Mouse (Mus musculus) CH12.LX (cell line): Measurements from ENCODE around the gene Tnfrsf21. TPM values are rescaled to one million over a fixed set of nuclear protein-coding genes. Genes with fewer than 3 reads are reported as not detected.
A peak's percentile ranks its signal among the peaks of the same experiment; 100 is the strongest.

Experiments used
- DNase-seq: peaks from one replicate; pipeline ENCODE4 v3.0.0-alpha.2; 2013; ENCODE audit errors: extremely low read depth
- H3K27ac ChIP-seq: 2 replicates; pipeline ENCODE4 v1.5.1; 2012; ENCODE audit warnings: low read depth, mild to moderate bottlenecking, control low read depth, moderate library complexity; ENCODE audit not compliant: insufficient read depth
- H3K27me3 ChIP-seq: replicated peaks from 2 replicates; pipeline ENCODE3; 2012; ENCODE audit warnings: inconsistent platforms
- H3K36me3 ChIP-seq, 2 experiments: replicated peaks in 1 of 2; 2 replicates each; pipeline versions ENCODE3 to v1.6.1; 2012; ENCODE audit warnings: inconsistent platforms in 1 of 2, low read length in 1 of 2, mild to moderate bottlenecking in 1 of 2, mixed read lengths in 1 of 2, moderate library complexity in 1 of 2; ENCODE audit not compliant: control insufficient read depth in 1 of 2, insufficient read depth in 1 of 2
- H3K4me1 ChIP-seq, 2 experiments: 2 replicates each; pipeline ENCODE4 v1.6.1; 2012; ENCODE audit warnings: inconsistent platforms in 1 of 2, moderate library complexity in 1 of 2; ENCODE audit not compliant: insufficient read depth in 2 of 2, control insufficient read depth in 1 of 2
- H3K4me2 ChIP-seq: 2 replicates; pipeline ENCODE4 v1.6.1; 2012; ENCODE audit warnings: low read depth, mild to moderate bottlenecking, control low read depth; ENCODE audit not compliant: poor library complexity, insufficient read depth, severe bottlenecking
- H3K4me3 ChIP-seq, 3 experiments: fragments of 150-350 bp in 1 of 3; sonication (generic) in 1 of 3; replicated peaks in 1 of 3; 2 replicates each; pipeline versions ENCODE3 to v1.5.1; 2011 to 2012; ENCODE audit warnings: low read depth in 2 of 3, low read length in 2 of 3, mild to moderate bottlenecking in 2 of 3, moderate library complexity in 2 of 3, control low read depth in 1 of 3, improper control_type of control experiment in 1 of 3, inconsistent platforms in 1 of 3, mixed read lengths in 1 of 3; ENCODE audit not compliant: poor library complexity in 1 of 3
- H3K79me2 ChIP-seq: replicated peaks from 2 replicates; pipeline ENCODE4 v1.6.1; 2012; ENCODE audit warnings: mild to moderate bottlenecking, moderate library complexity; ENCODE audit not compliant: control insufficient read depth, poor library complexity, insufficient read depth, severe bottlenecking; ENCODE audit errors: extremely low read depth
- H3K9ac ChIP-seq: 2 replicates; pipeline ENCODE4 v1.6.1; 2012; ENCODE audit warnings: low read depth, mild to moderate bottlenecking, control low read depth, moderate library complexity; ENCODE audit not compliant: insufficient read depth
- H3K9me3 ChIP-seq: replicated peaks from 2 replicates; pipeline ENCODE3; 2012; ENCODE audit warnings: low read length, inconsistent platforms, mixed read lengths
- BHLHE40 ChIP-seq: IDR thresholded peaks from 2 replicates; pipeline ENCODE4 v1.6.1; 2011; ENCODE audit warnings: mild to moderate bottlenecking, low read depth, low read length, improper control_type of control experiment
- CTCF ChIP-seq, 2 experiments: IDR thresholded peaks in 1 of 2; conservative IDR thresholded peaks in 1 of 2; 2 replicates each; pipeline ENCODE4 v1.5.1; 2011 to 2012; ENCODE audit warnings: low read depth in 2 of 2, low read length in 2 of 2, improper control_type of control experiment in 1 of 2, inconsistent platforms in 1 of 2, mild to moderate bottlenecking in 1 of 2, moderate library complexity in 1 of 2
- ELF1 ChIP-seq: IDR thresholded peaks from 2 replicates; pipeline ENCODE4 v1.6.1; 2014; ENCODE audit warnings: low read depth, mild to moderate bottlenecking, inconsistent platforms, low read length, improper control_type of control experiment
- ETS1 ChIP-seq: conservative IDR thresholded peaks from 2 replicates; pipeline ENCODE4 v1.6.1; 2012; ENCODE audit warnings: low read depth, mild to moderate bottlenecking, inconsistent platforms, low read length, improper control_type of control experiment, moderate library complexity
- JUN ChIP-seq: IDR thresholded peaks from 2 replicates; pipeline ENCODE4 v1.6.1; 2011; ENCODE audit warnings: low read depth, mild to moderate bottlenecking, low read length, improper control_type of control experiment, moderate library complexity; ENCODE audit not compliant: insufficient read depth
- JUND ChIP-seq: conservative IDR thresholded peaks from 2 replicates; pipeline ENCODE4 v1.6.1; 2011; ENCODE audit warnings: low read depth, low read length, improper control_type of control experiment
- MXI1 ChIP-seq: IDR thresholded peaks from 2 replicates; pipeline ENCODE4 v1.6.1; 2011; ENCODE audit warnings: mild to moderate bottlenecking, low read depth, low read length, improper control_type of control experiment
- PAX5 ChIP-seq: IDR thresholded peaks from 2 replicates; pipeline ENCODE4 v1.6.1; 2012; ENCODE audit warnings: low read length, inconsistent platforms, mixed read lengths
- POLR2A ChIP-seq: IDR thresholded peaks from 2 replicates; pipeline ENCODE4 v1.6.1; 2011; ENCODE audit warnings: low read depth, mild to moderate bottlenecking, improper control_type of control experiment, low read length
- POLR2AphosphoS2 ChIP-seq: IDR thresholded peaks from 2 replicates; pipeline ENCODE4 v1.6.1; 2011; ENCODE audit warnings: low read depth, low read length, improper control_type of control experiment
- RAD21 ChIP-seq: IDR thresholded peaks from 2 replicates; pipeline ENCODE4 v1.6.1; 2011; ENCODE audit warnings: low read depth, mild to moderate bottlenecking, low read length, improper control_type of control experiment, moderate library complexity
- SMC3 ChIP-seq: IDR thresholded peaks from 2 replicates; pipeline ENCODE4 v1.6.1; 2011; ENCODE audit warnings: low read depth, low read length, improper control_type of control experiment
- TCF12 ChIP-seq: IDR thresholded peaks from 2 replicates; pipeline ENCODE4 v1.6.1; 2014; ENCODE audit warnings: low read depth, mild to moderate bottlenecking, inconsistent platforms, low read length, improper control_type of control experiment
- dilution Hi-C: fragments of 300-500 bp; cut with MboI; formaldehyde crosslinking; loops from 2 replicates; pipeline ENCODE4 v1.14.3; 2020; ENCODE audit warnings: low sequenced_read_pairs; ENCODE audit not compliant: extremely low pct_unique_long_range_greater_than_20kb, extremely low pct_ligation_motif_present
- in situ Hi-C: fragments of 300-500 bp; cut with MboI; formaldehyde crosslinking; loops from 3 replicates; pipeline ENCODE4 v1.14.3; 2019; ENCODE audit warnings: low sequenced_read_pairs, low pct_ligation_motif_present, low pct_unique_long_range_greater_than_20kb, mixed read lengths
- polyA plus RNA-seq: library from polyadenylated mRNA; unstranded; fragments of >175 nt; gene quantifications from 2 replicates; pipeline ENCODE4 v1.2.1, GENCODE M21; 2012; ENCODE audit warnings: low read depth; ENCODE audit not compliant: insufficient read length
- total RNA-seq, 2 experiments: library from RNA; depleted of rRNA; stranded (reverse); fragments of 300-350 nt in 1 of 2; fragments of >200 nt in 1 of 2; gene quantifications; 2 replicates each; pipeline ENCODE4 v1.2.3; 2012 to 2014

The Tnfrsf21 gene
- total and polyA plus RNA-seq, 3 experiments = 0.10 TPM; not detected in 2

DNA sequence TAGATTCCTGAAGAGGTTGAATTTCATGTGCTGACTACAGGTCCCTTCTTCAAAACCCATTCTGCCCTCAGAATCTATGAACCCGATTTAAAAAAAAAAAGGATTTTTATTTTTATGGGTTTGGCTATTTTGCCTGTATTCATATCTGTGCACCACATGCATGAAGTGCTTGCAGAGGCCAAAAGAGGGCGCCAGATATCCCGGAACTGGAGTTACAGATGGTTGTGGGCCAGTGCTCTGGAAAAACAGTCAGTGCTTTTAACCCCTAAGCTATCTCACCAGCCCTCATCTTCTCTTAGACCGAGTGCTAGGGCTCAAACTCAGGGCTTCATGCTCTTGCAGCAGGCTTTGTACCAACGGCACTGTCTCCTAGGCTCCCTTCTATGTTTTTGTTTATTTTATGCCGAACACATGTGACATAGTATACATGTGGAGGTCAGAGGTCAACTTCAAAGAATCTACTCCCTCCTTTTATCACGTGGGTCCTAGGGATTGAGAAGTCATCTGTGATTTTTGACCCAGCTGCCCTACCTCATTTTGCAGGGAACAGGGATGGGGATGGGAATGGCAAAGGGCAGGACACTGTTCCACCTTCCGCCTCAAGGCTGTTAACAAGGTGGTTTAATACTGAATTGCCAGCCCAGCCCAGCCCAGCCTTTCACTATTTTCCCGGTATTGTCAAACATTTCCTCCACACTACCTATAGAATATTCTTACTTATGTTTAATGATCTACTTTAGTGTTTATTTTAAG is 30.3 kb upstream of the Tnfrsf21 start:
- peak; percentile 36 for DNase-seq
- TF ChIP-seq JUN (no peak), TCF12 (no peak), CTCF (conservative IDR thresholded peaks at IDR 0.05 in 1 of 2, IDR thresholded peaks at IDR 0.05 in 1 of 2; ENCODE audit: low read depth in 2 of 2, low read length in 2 of 2) (peak in 1 of 2 experiments; percentile 19; a peak in 2 of 4 replicates)
- TF ChIP-seq, all 38 proteins: peak for 1
- Histone ChIP-seq H3K4me1 (0 out of 4 replicates have a peak, but pooled peaks cover 0 to 3% of the 10 kb centered on the region in 2 experiments), H3K9me3 (peaks cover 7% of the 10 kb centered on the region), H3K4me2 (no peak overlapping the region), H3K27ac (no peak overlapping the region), H3K79me2 (no peaks in the 10 kb centered on the region), H3K27me3 (no peaks in the 10 kb centered on the region), H3K36me3 (no peaks in the 10 kb centered on the region), H3K9ac (no peak overlapping the region), H3K4me3 (no peak overlapping the region)
- in situ Hi-C loops (no loop called here), dilution Hi-C loops (no loop called here)

GRCm38 (mm10) chr17:42987692-42988091 is 28.7 kb upstream of the Tnfrsf21 start:
- no peaks in the 10 kb centered on the region for H3K36me3 ChIP-seq
- H3K79me2 ChIP-seq = no peaks in the 10 kb centered on the region
- no peak overlapping the region for H3K4me2 ChIP-seq
- dilution Hi-C loops (no loop called here), in situ Hi-C loops (no loop called here)
- H3K27me3 ChIP-seq = no peaks in the 10 kb centered on the region
- peak; percentile 30 for DNase-seq
- H3K27ac ChIP-seq = no peak overlapping the region
- no peak overlapping the region for H3K4me3 ChIP-seq
- TF ChIP-seq MXI1 = no peak
- TF ChIP-seq CTCF (conservative IDR thresholded peaks at IDR 0.05 in 1 of 2, IDR thresholded peaks at IDR 0.05 in 1 of 2; ENCODE audit: low read depth in 2 of 2, low read length in 2 of 2) = peak; percentile 23 to 61; a peak in 3 of 4 replicates
- peak; percentile 7 for TF ChIP-seq RAD21
- TF ChIP-seq, all 38 proteins: peak for 2
- Histone ChIP-seq H3K4me1 (peaks cover 0 to 17% of the 10 kb centered on the region in 2 experiments; a peak in 2 of 4 replicates), H3K9me3 (peaks cover 7% of the 10 kb centered on the region), H3K9ac (no peak overlapping the region)

- TF ChIP-seq ETS1 = peak; percentile 71
- TF ChIP-seq PAX5 = no peak
- TF ChIP-seq POLR2A = no peak
- TF ChIP-seq RAD21 = peak; percentile 49
- peak; percentile 10; the same call in 1 of the 2 replicates for TF ChIP-seq SMC3
- TF ChIP-seq POLR2AphosphoS2 = no peak
- peak; percentile 26; the same call in 1 of the 2 replicates for TF ChIP-seq BHLHE40
- peak; percentile 45 to 54; a peak in 3 of 4 replicates for TF ChIP-seq CTCF (conservative IDR thresholded peaks at IDR 0.05 in 1 of 2, IDR thresholded peaks at IDR 0.05 in 1 of 2; ENCODE audit: low read depth in 2 of 2, low read length in 2 of 2)
- TF ChIP-seq JUND = 0 out of 2 replicates have a peak, but pooled peaks have one; percentile 6
- TF ChIP-seq ELF1 = no peak
- in situ Hi-C loops (no loop called here), dilution Hi-C loops (no loop called here)
- peak; percentile 89 for DNase-seq
- Histone ChIP-seq H3K4me3 (no peak overlapping the region), H3K9me3 (peaks cover 7% of the 10 kb centered on the region), H3K4me1 (peaks cover 0 to 17% of the 10 kb centered on the region in 2 experiments; a peak in 2 of 4 replicates), H3K27ac (no peak overlapping the region), H3K79me2 (no peaks in the 10 kb centered on the region), H3K36me3 (no peaks in the 10 kb centered on the region), H3K4me2 (no peak overlapping the region), H3K9ac (no peak overlapping the region), H3K27me3 (no peaks in the 10 kb centered on the region)
These were observed 26.4 kb upstream of the Tnfrsf21 start for GRCm38 (mm10) chr17:42989981-42990380.
